Mouse (Mus musculus) cerebellum, adult 2 months (tissue): ENCODE measurements around the gene Wdr24.

ENCODE experiments used
- CTCF ChIP-seq: fragments of 200-500 bp; IDR thresholded peaks from 2 replicates; pipeline ENCODE4 v1.5.1; 2011; ENCODE audit warnings: low read depth, mild to moderate bottlenecking, control low read depth, low read length, moderate library complexity, borderline replicate concordance; ENCODE audit not compliant: insufficient read depth
- POLR2A ChIP-seq: fragments of 200-500 bp; IDR thresholded peaks from 2 replicates; pipeline ENCODE4 v1.6.1; 2011; ENCODE audit warnings: low read length, control low read depth, borderline replicate concordance; ENCODE audit not compliant: insufficient read depth

DNA sequence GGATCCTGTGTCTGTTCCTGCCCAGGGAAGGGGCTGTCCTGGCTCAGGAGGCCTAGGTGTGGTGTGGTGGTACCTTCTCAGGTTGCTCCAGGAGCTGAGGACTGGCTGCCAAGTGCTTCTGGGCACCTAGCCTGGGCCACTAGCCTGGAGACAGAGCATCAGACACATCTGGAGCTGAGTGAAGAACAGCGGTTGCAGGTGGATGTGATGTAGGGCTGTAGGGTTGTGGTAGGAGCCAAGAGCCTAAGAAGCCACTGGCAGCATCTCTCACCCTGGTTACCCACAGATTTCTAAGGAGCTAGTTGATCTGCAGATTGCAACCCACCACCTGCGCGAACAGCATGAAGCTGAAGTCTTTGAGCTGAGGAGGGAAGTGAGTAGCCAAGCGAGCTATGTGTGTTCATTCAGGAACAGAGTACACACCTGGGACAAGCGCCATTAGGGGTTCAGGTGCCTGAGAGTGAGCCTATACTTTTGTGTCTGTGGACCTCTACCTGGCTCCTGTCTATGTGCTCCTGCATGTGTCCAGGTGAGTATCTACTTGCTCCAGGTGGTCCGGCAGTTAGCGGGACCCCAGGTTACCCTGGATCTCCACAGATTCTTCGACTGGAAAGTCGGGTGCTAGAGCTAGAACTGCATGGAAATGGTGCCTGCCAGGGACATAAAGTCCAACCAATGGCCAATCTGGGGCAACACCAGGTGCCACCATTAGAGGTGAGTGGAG lies 36.5 kb upstream of the Wdr24 start:
- TF ChIP-seq CTCF, result no peak
- TF ChIP-seq POLR2A, result no peak
